Mouse (Mus musculus) thymus, adult 18-20 months (tissue): Measurements from ENCODE around the gene Afap1l2.

Source experiments
- DNase-seq, 2 experiments: peaks; one replicate each; pipeline ENCODE4 v3.0.0; 2022; ENCODE audit warnings: mixed read lengths in 2 of 2

Gene Afap1l2

GRCm38 (mm10) chr19:57006841-57007240 lies 1.2 kb downstream of the Afap1l2 start:
- DNase-seq = no peak

GRCm38 (mm10) chr19:57005062-57005461 lies 3.0 kb downstream of the Afap1l2 start:
- no peak for DNase-seq

- no peak for DNase-seq
Observed at GRCm38 (mm10) chr19:57003460-57003810, 4.6 kb downstream of the Afap1l2 start.

GRCm38 (mm10) chr19:57002741-57003459 lies 5.1 kb downstream of the Afap1l2 start:
- DNase-seq = no peak

GRCm38 (mm10) chr19:57001926-57002325 lies 6.1 kb downstream of the Afap1l2 start:
- no peak for DNase-seq

- DNase-seq = no peak
Observed at GRCm38 (mm10) chr19:57000592-57000991, 7.4 kb downstream of the Afap1l2 start.

- no peak for DNase-seq
Observed at GRCm38 (mm10) chr19:56999781-57000180, 8.2 kb downstream of the Afap1l2 start.

- DNase-seq = no peak
Observed at GRCm38 (mm10) chr19:56998910-56999309, 9.1 kb downstream of the Afap1l2 start.

GRCm38 (mm10) chr19:56998331-56998730 lies 9.7 kb downstream of the Afap1l2 start:
- DNase-seq = no peak

- no peak for DNase-seq
Observed at GRCm38 (mm10) chr19:56997164-56997599, 10.8 kb downstream of the Afap1l2 start.

- no peak for DNase-seq
Observed at GRCm38 (mm10) chr19:56995441-56995840, 12.6 kb downstream of the Afap1l2 start.

GRCm38 (mm10) chr19:56994653-56995052 lies 13.4 kb downstream of the Afap1l2 start:
- no peak for DNase-seq

- DNase-seq = no peak
Observed at GRCm38 (mm10) chr19:56993763-56994162, 14.3 kb downstream of the Afap1l2 start.

GRCm38 (mm10) chr19:56992978-56993545 lies 15.0 kb downstream of the Afap1l2 start:
- no peak for DNase-seq

GRCm38 (mm10) chr19:56990367-56991111 lies 17.5 kb downstream of the Afap1l2 start:
- DNase-seq = no peak

GRCm38 (mm10) chr19:56989171-56989570 lies 18.9 kb downstream of the Afap1l2 start:
- DNase-seq = no peak

- no peak for DNase-seq
Observed at GRCm38 (mm10) chr19:56984229-56984628, 23.8 kb downstream of the Afap1l2 start.

- DNase-seq = no peak
Observed at GRCm38 (mm10) chr19:56983757-56984156, 24.3 kb downstream of the Afap1l2 start.

- DNase-seq = no peak
Observed at GRCm38 (mm10) chr19:56981760-56982159, 26.3 kb downstream of the Afap1l2 start.

- no peak for DNase-seq
Observed at GRCm38 (mm10) chr19:56980803-56981202, 27.2 kb downstream of the Afap1l2 start.

- DNase-seq = no peak
Observed at GRCm38 (mm10) chr19:56976962-56977948, 30.8 kb downstream of the Afap1l2 start.

- no peak for DNase-seq
Observed at GRCm38 (mm10) chr19:56976515-56976914, 31.5 kb downstream of the Afap1l2 start.

GRCm38 (mm10) chr19:56975502-56975901 lies 32.5 kb downstream of the Afap1l2 start:
- DNase-seq = no peak
